Mouse (Mus musculus): ENCODE measurements around the gene Zranb3.

DNA sequence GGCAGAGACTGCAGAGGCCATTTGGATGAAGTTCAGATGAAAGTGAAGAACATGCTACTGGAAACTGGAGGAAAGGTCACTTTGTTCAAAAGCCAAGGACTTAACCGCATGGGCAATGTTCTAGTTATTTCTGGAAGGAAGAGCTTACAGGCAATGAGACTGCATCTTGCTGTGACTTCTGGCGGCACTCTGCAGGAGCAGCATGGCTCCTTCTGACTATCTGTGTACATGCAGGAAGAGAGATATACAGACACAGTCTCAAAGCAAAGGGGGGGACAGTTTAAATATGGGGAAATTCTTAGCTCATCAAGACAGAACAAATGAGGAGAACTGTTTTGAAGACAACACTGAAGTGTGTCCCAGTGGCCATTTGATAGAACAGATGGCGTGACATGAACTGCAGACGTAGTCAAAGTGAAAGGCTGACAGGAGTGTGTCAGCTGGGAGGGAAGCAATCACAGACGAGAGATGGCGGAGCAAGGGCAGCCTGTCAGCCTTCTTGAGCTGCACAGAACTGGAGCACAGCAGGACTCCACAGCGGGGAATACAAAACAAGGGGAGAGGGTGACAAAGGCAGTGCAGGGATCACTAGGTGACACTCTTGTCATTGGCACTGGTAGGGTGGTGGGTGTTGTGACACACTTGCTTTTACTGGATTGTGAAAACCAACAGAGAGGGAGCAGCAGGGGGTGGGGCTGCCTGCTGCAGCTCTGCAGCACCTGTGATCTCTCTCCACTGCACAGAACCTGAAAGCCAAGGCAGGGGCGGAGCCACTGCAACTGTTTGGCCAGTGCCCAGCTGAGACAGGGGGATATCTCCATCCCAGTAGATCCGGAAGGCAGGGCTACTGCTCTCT lies 112.7 kb downstream of the Zranb3 start:
- TF ChIP-seq CTCF (IDR thresholded peaks at IDR 0.05; ENCODE audit: insufficient read depth, low read length) (no peak), POLR2A (IDR thresholded peaks at IDR 0.05; ENCODE audit: borderline replicate concordance, extremely low read depth, low read depth, low read length) (no peak)
